Mouse (Mus musculus): ENCODE results near the gene N4bp2l2. TPM values are rescaled to one million over a fixed set of nuclear protein-coding genes. Genes with fewer than 3 reads are reported as not detected.

Gene N4bp2l2
- polyA plus RNA-seq, 2 experiments = 35.0 to 57.3 TPM

DNA sequence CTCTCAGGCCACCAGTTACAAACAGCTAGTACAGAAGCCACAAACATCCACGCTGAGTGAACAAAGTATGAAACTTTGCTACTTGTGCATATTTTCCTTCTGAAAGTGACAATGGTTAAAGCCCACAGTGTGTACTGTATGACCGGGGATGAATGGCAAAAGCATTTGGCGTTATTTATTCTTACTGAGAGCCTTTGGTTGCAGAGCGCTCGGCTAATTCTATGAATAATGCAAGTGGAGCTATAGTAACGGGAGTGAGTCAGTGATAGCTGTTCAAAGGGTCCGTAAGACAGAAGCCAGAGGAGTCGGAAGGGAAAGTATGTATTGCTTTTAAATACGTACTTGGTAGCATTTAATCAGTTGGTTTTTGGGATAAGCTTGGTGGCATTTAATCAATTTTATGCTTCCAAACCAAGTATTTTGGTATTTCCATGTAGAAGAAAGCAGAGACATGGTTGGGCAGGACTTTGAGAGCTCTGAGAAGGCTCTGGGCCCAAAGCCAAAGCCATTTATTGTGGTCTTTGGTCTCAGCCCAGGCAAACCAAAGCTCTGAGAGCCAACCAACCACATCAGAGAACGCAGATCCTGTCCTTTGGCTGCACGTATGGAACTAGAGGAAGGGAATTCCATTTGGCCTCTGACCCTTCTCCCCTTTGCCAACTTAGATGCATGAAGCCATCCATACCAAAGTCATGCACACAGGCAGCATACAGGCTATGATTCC lies 95.3 kb downstream of the N4bp2l2 start:
- Histone ChIP-seq H3K4me2 (replicated peaks; ENCODE audit: low read depth, low read length, severe bottlenecking) (no peak overlapping the region), H3K27ac (replicated peaks; ENCODE audit: low read depth, low read length) (no peak overlapping the region), H3K9ac (ENCODE audit: low read depth, low read length, severe bottlenecking) (no peak overlapping the region), H3K27me3 (ENCODE audit: control insufficient read depth, insufficient read depth, low read length) (no peaks in the 10 kb centered on the region), H3K9me3 (ENCODE audit: control insufficient read depth, low read length) (no peaks in the 10 kb centered on the region), H3K4me1 (ENCODE audit: control insufficient read depth, insufficient read depth, low read length) (no peaks in the 10 kb centered on the region), H3K4me3 (replicated peaks; ENCODE audit: low read length) (no peak overlapping the region), H3K36me3 (ENCODE audit: control insufficient read depth, insufficient read depth, low read length) (peaks cover 38% of the 10 kb centered on the region)
- TF ChIP-seq POLR2A (IDR thresholded peaks at IDR 0.05; ENCODE audit: borderline replicate concordance, extremely low read depth, insufficient read depth, insufficient read length) = no peak
- ATAC-seq (ENCODE audit: low FRiP score, low read depth) (no peak), DNase-seq (ENCODE audit: low spot score) (peak; percentile 52)
- WGBS = 88% methylated on average over 11 of the region's 11 CpGs

DNA sequence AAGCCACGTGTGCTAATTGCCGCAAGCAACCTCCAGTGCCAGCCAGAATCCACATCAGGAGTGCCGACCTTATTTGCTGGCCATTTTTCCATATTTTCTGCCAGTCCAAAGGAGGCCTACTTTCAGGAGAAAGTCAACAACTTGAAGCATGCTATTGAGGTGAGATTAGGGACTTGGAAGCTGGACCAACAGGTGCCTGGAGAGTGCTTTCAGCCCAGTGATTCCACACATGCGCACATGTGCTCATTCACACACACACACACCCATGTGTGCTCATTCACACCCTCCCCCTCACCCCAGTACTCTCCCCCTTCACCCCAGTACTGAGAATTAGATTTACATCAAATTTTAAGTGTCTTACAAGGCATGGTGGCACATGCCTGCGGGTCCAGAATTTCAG lies 99.0 kb downstream of the N4bp2l2 start:
- DNase-seq (ENCODE audit: low spot score) = no peak
- Histone ChIP-seq H3K36me3 (ENCODE audit: control insufficient read depth, insufficient read depth, low read length) (peaks cover 50% of the 10 kb centered on the region), H3K9ac (ENCODE audit: low read depth, low read length, severe bottlenecking) (no peak overlapping the region), H3K4me3 (replicated peaks; ENCODE audit: low read length) (no peak overlapping the region), H3K27ac (replicated peaks; ENCODE audit: low read depth, low read length) (no peak overlapping the region), H3K9me3 (ENCODE audit: control insufficient read depth, low read length) (no peaks in the 10 kb centered on the region), H3K27me3 (ENCODE audit: control insufficient read depth, insufficient read depth, low read length) (no peaks in the 10 kb centered on the region), H3K4me1 (ENCODE audit: control insufficient read depth, insufficient read depth, low read length) (no peaks in the 10 kb centered on the region), H3K4me2 (replicated peaks; ENCODE audit: low read depth, low read length, severe bottlenecking) (no peak overlapping the region)
- WGBS = 89% methylated on average over 5 of the region's 5 CpGs
- TF ChIP-seq POLR2A (IDR thresholded peaks at IDR 0.05; ENCODE audit: borderline replicate concordance, extremely low read depth, insufficient read depth, insufficient read length) = no peak
- ATAC-seq (ENCODE audit: low FRiP score, low read depth) = no peak

DNA sequence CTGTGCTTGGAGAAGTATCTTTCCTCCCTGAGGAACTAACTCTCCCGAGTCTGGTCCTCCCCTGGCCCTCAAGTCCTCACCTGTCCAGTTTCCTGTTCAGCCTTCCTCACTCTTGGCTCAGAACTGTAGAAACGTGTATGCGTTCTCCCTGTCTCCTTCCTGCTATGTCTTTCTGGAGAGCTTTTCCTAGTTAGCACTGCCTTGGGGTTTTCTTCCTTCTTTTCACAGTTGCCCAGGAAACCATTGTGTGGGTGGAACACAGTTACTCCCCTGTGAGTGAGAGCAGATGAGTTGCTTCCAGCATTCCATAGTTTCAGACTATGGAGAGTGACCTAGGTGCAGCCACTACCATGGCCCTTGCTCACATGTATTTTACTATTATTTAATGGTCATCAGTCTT lies 99.8 kb downstream of the N4bp2l2 start:
- no peak for ATAC-seq (ENCODE audit: low FRiP score, low read depth)

DNA sequence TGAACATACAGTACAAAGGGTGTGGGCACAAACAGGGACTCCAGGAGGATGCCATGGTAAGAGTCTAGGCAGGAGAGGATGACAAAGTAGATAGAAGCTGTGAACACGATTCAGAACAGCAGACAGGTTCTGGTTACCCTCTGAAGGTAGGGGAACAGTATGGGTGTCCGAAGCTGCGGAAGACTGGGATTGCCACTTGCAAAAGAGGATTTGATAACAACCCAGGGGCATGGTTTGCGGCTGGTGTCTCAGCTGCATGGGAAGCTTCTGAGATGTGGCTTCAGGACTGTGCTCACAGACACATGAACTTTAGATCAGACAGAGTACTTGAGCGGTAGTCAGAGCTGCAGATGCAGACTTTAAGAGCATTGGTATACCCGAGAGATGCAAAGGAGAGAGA lies 101.6 kb downstream of the N4bp2l2 start:
- no peak overlapping the region for H3K4me3 ChIP-seq (replicated peaks; ENCODE audit: low read length)
- H3K27me3 ChIP-seq (ENCODE audit: control insufficient read depth, insufficient read depth, low read length) = no peaks in the 10 kb centered on the region
- ATAC-seq (ENCODE audit: low FRiP score, low read depth) = no peak
- H3K4me2 ChIP-seq (replicated peaks; ENCODE audit: low read depth, low read length, severe bottlenecking) = no peak overlapping the region
- no peaks in the 10 kb centered on the region for H3K4me1 ChIP-seq (ENCODE audit: control insufficient read depth, insufficient read depth, low read length)
- 93% methylated on average over 6 of the region's 6 CpGs for WGBS
- no peak overlapping the region for H3K9ac ChIP-seq (ENCODE audit: low read depth, low read length, severe bottlenecking)
- DNase-seq (ENCODE audit: low spot score) = no peak
- H3K36me3 ChIP-seq (ENCODE audit: control insufficient read depth, insufficient read depth, low read length) = peaks cover 61% of the 10 kb centered on the region
- no peak for TF ChIP-seq POLR2A (IDR thresholded peaks at IDR 0.05; ENCODE audit: borderline replicate concordance, extremely low read depth, insufficient read depth, insufficient read length)
- H3K9me3 ChIP-seq (ENCODE audit: control insufficient read depth, low read length) = no peaks in the 10 kb centered on the region
- H3K27ac ChIP-seq (replicated peaks; ENCODE audit: low read depth, low read length) = no peak overlapping the region

More for the DNA sequence above, 99.8 kb downstream of the N4bp2l2 start:
- peaks cover 51% of the 10 kb centered on the region for H3K36me3 ChIP-seq (ENCODE audit: control insufficient read depth, insufficient read depth, low read length)
- H3K9me3 ChIP-seq (ENCODE audit: control insufficient read depth, low read length) = no peaks in the 10 kb centered on the region
- no peaks in the 10 kb centered on the region for H3K27me3 ChIP-seq (ENCODE audit: control insufficient read depth, insufficient read depth, low read length)
- H3K4me3 ChIP-seq (replicated peaks; ENCODE audit: low read length) = no peak overlapping the region
- TF ChIP-seq POLR2A (IDR thresholded peaks at IDR 0.05; ENCODE audit: borderline replicate concordance, extremely low read depth, insufficient read depth, insufficient read length) = no peak
- no peak overlapping the region for H3K4me2 ChIP-seq (replicated peaks; ENCODE audit: low read depth, low read length, severe bottlenecking)
- WGBS = 79% methylated on average over 3 of the region's 3 CpGs
- no peak for DNase-seq (ENCODE audit: low spot score)
- no peak overlapping the region for H3K27ac ChIP-seq (replicated peaks; ENCODE audit: low read depth, low read length)
- H3K9ac ChIP-seq (ENCODE audit: low read depth, low read length, severe bottlenecking) = no peak overlapping the region
- H3K4me1 ChIP-seq (ENCODE audit: control insufficient read depth, insufficient read depth, low read length) = no peaks in the 10 kb centered on the region

DNA sequence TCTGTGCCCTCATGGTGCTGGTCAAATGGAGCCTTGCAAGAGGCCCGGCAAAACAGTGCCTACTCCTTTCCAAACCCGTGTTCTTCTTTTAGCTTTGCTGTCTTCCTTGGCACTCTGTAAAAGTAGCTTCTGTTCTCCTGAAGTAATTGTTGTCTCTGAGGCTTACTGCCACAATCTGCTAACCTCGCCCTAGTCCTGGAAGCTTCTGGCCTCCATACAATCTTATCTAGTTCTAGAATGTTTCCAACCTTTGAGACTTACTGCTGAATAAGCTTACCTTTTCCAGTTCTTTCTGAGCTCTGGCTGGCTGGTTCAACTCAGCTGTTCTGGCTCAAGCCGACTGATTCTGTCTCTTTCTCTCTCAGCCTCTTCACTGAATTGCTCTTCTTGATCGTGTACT lies 104.2 kb downstream of the N4bp2l2 start:
- H3K27me3 ChIP-seq (ENCODE audit: control insufficient read depth, insufficient read depth, low read length) = no peaks in the 10 kb centered on the region
- no peak overlapping the region for H3K4me2 ChIP-seq (replicated peaks; ENCODE audit: low read depth, low read length, severe bottlenecking)
- H3K4me1 ChIP-seq (ENCODE audit: control insufficient read depth, insufficient read depth, low read length) = no peaks in the 10 kb centered on the region
- H3K27ac ChIP-seq (replicated peaks; ENCODE audit: low read depth, low read length) = no peak overlapping the region
- no peak for TF ChIP-seq POLR2A (IDR thresholded peaks at IDR 0.05; ENCODE audit: borderline replicate concordance, extremely low read depth, insufficient read depth, insufficient read length)
- H3K4me3 ChIP-seq (replicated peaks; ENCODE audit: low read length) = no peak overlapping the region
- H3K36me3 ChIP-seq (ENCODE audit: control insufficient read depth, insufficient read depth, low read length) = peaks cover 59% of the 10 kb centered on the region
- ATAC-seq (ENCODE audit: low FRiP score, low read depth) (no peak), DNase-seq (ENCODE audit: low spot score) (no peak)
- 89% methylated on average over 5 of the region's 5 CpGs for WGBS
- H3K9ac ChIP-seq (ENCODE audit: low read depth, low read length, severe bottlenecking) = no peak overlapping the region
- no peaks in the 10 kb centered on the region for H3K9me3 ChIP-seq (ENCODE audit: control insufficient read depth, low read length)

All from limb, embryonic 14.5 days (tissue).